Comparison of ENCODE assay signal across 8 mouse cellular contexts in genomic region chr1:69242289-69242909, GRCm38 (mm10).
DNase-seq lines count a peak whose midpoint lies in the region; ATAC-seq and TF ChIP-seq lines count a peak whose summit lies in the region.

No protein-coding gene starts in this region.

- no peak overlapping the region for H3K9ac ChIP-seq in lung, postnatal 0 days (replicated peaks; ENCODE audit: low read depth)
- H3K9ac ChIP-seq in liver, embryonic 16.5 days (ENCODE audit: low read depth, low read length): no peak overlapping the region

- no peaks in the 10 kb centered on the region for H3K9me3 ChIP-seq in lung, postnatal 0 days (ENCODE audit: low read length)
- H3K9me3 ChIP-seq in liver, embryonic 16.5 days (replicated peaks; ENCODE audit: control insufficient read depth, low read length): no peaks in the 10 kb centered on the region

- H3K27ac ChIP-seq in gastrocnemius, adult 2 months: no peak overlapping the region
- H3K27ac ChIP-seq in lung, postnatal 0 days (ENCODE audit: low read length): no peak overlapping the region
- H3K27ac ChIP-seq in liver, embryonic 16.5 days (ENCODE audit: low read length): no peak overlapping the region
- no peak overlapping the region for H3K27ac ChIP-seq in thymus, adult 2 months (ENCODE audit: control insufficient read depth, insufficient read depth, low read length)

- TF ChIP-seq POLR2A in thymus, adult 2 months (IDR thresholded peaks at IDR 0.05; ENCODE audit: control insufficient read depth, extremely low read depth, insufficient read depth, low read length, poor library complexity): no peak

- no peak for TF ChIP-seq CTCF in gastrocnemius, adult 2 months (IDR thresholded peaks at IDR 0.05)
- TF ChIP-seq CTCF in lung, postnatal 0 days (IDR thresholded peaks at IDR 0.05): no peak
- TF ChIP-seq CTCF in thymus, adult 2 months (IDR thresholded peaks at IDR 0.05; ENCODE audit: borderline replicate concordance, control insufficient read depth, extremely low read depth, insufficient read depth, low read length, poor library complexity): no peak

- no peaks in the 10 kb centered on the region for H3K27me3 ChIP-seq in lung, postnatal 0 days (replicated peaks; ENCODE audit: insufficient read depth, low read length)
- H3K27me3 ChIP-seq in liver, embryonic 16.5 days (ENCODE audit: control insufficient read depth, insufficient read depth, low read depth, low read length): no peaks in the 10 kb centered on the region
- H3K27me3 ChIP-seq in thymus, adult 2 months (ENCODE audit: control insufficient read depth, insufficient read depth, low read length): no peaks in the 10 kb centered on the region

- intact Hi-C loops in gastrocnemius, adult 2 months (cut with DNase I): loop anchor here (5.0 to 10.0 kb wide), 3 partner anchors 92 to 535 kb away; partner anchors contain the start of gene Ikzf2

- no peaks in the 10 kb centered on the region for H3K4me1 ChIP-seq in lung, postnatal 0 days (ENCODE audit: insufficient read depth, low read depth, low read length)
- H3K4me1 ChIP-seq in liver, embryonic 16.5 days (ENCODE audit: control insufficient read depth, low read depth, low read length): no peaks in the 10 kb centered on the region
- H3K4me1 ChIP-seq in thymus, adult 2 months (replicated peaks; ENCODE audit: control insufficient read depth, insufficient read depth, low read length): 0 out of 2 replicates have a peak, but pooled peaks cover 4% of the 10 kb centered on the region

- 67% methylated on average over 3 of the region's 3 CpGs for WGBS in lung, postnatal 0 days
- WGBS in liver, embryonic 16.5 days (ENCODE audit: insufficient replicate concordance): 49% methylated on average over 3 of the region's 3 CpGs
- 91% methylated on average over 3 of the region's 3 CpGs for WGBS in thymus, adult 2 months

- H3K36me3 ChIP-seq in lung, postnatal 0 days (ENCODE audit: insufficient read depth, low read length): no peaks in the 10 kb centered on the region
- H3K36me3 ChIP-seq in liver, embryonic 16.5 days (ENCODE audit: control insufficient read depth, insufficient read depth): no peaks in the 10 kb centered on the region
- H3K36me3 ChIP-seq in thymus, adult 2 months (ENCODE audit: control insufficient read depth, insufficient read depth, low read length): no peaks in the 10 kb centered on the region

- H3K4me2 ChIP-seq in lung, postnatal 0 days (replicated peaks; ENCODE audit: low read depth, low read length): peak overlapping the region; percentile 53
- peak overlapping the region; percentile 8; the same call in 1 of the 2 replicates for H3K4me2 ChIP-seq in liver, embryonic 16.5 days (ENCODE audit: low read depth, low read length)

- ATAC-seq in lung, postnatal 0 days: no peak
- ATAC-seq in liver, embryonic 16.5 days (ENCODE audit: low read depth): no peak

- TF ChIP-seq EP300 in lung, postnatal 0 days (IDR thresholded peaks at IDR 0.05): no peak

- peak overlapping the region; percentile 64 for H3K4me3 ChIP-seq in gastrocnemius, adult 2 months
- peak overlapping the region; percentile 19; the same call in 1 of the 2 replicates for H3K4me3 ChIP-seq in lung, postnatal 0 days (ENCODE audit: low read depth, low read length)
- no peak overlapping the region for H3K4me3 ChIP-seq in liver, embryonic 16.5 days (ENCODE audit: low read depth, low read length)
- H3K4me3 ChIP-seq in thymus, adult 2 months (ENCODE audit: control insufficient read depth, insufficient read depth, low read length): no peak overlapping the region

- DNase-seq in gastrocnemius, adult 2 months: no peak
- no peak for DNase-seq in gastrocnemius, postnatal 4 days (ENCODE audit: low spot score in 2 of 2)
- DNase-seq in lung, postnatal 0 days (ENCODE audit: low spot score): no peak
- no peak for DNase-seq in lung, adult 18-20 months
- no peak for DNase-seq in frontal cortex, postnatal 36 days (ENCODE audit: low spot score in 2 of 2)
- no peak for DNase-seq in embryo, embryonic 9.5 days (ENCODE audit: extremely low spot score)
- DNase-seq in thymus, adult 2 months: no peak

Comparison
In these comparisons a context has a peak if more than half of its experiments do, and no peak if none do; other contexts are left out.
1. H3K4me3 ChIP-seq: peak in gastrocnemius, adult 2 months (single experiment) and lung, postnatal 0 days (single experiment); none in liver, embryonic 16.5 days (single experiment) and thymus, adult 2 months (single experiment).